Mouse (Mus musculus) CH12.LX (cell line): ENCODE data around the gene Arl5b. TPM values are rescaled to one million over a fixed set of nuclear protein-coding genes. Genes with fewer than 3 reads are reported as not detected.

Experiments used
- DNase-seq: peaks from one replicate; pipeline ENCODE4 v3.0.0-alpha.2; 2013; ENCODE audit errors: extremely low read depth
- H3K27ac ChIP-seq: 2 replicates; pipeline ENCODE4 v1.5.1; 2012; ENCODE audit warnings: low read depth, mild to moderate bottlenecking, control low read depth, moderate library complexity; ENCODE audit not compliant: insufficient read depth
- H3K27me3 ChIP-seq: replicated peaks from 2 replicates; pipeline ENCODE3; 2012; ENCODE audit warnings: inconsistent platforms
- H3K36me3 ChIP-seq, 2 experiments: replicated peaks in 1 of 2; 2 replicates each; pipeline versions ENCODE3 to v1.6.1; 2012; ENCODE audit warnings: inconsistent platforms in 1 of 2, low read length in 1 of 2, mild to moderate bottlenecking in 1 of 2, mixed read lengths in 1 of 2, moderate library complexity in 1 of 2; ENCODE audit not compliant: control insufficient read depth in 1 of 2, insufficient read depth in 1 of 2
- H3K4me1 ChIP-seq, 2 experiments: 2 replicates each; pipeline ENCODE4 v1.6.1; 2012; ENCODE audit warnings: inconsistent platforms in 1 of 2, moderate library complexity in 1 of 2; ENCODE audit not compliant: insufficient read depth in 2 of 2, control insufficient read depth in 1 of 2
- H3K4me2 ChIP-seq: 2 replicates; pipeline ENCODE4 v1.6.1; 2012; ENCODE audit warnings: low read depth, mild to moderate bottlenecking, control low read depth; ENCODE audit not compliant: poor library complexity, insufficient read depth, severe bottlenecking
- H3K4me3 ChIP-seq, 3 experiments: fragments of 150-350 bp in 1 of 3; sonication (generic) in 1 of 3; replicated peaks in 1 of 3; 2 replicates each; pipeline versions ENCODE3 to v1.5.1; 2011 to 2012; ENCODE audit warnings: low read depth in 2 of 3, low read length in 2 of 3, mild to moderate bottlenecking in 2 of 3, moderate library complexity in 2 of 3, control low read depth in 1 of 3, improper control_type of control experiment in 1 of 3, inconsistent platforms in 1 of 3, mixed read lengths in 1 of 3; ENCODE audit not compliant: poor library complexity in 1 of 3
- H3K79me2 ChIP-seq: replicated peaks from 2 replicates; pipeline ENCODE4 v1.6.1; 2012; ENCODE audit warnings: mild to moderate bottlenecking, moderate library complexity; ENCODE audit not compliant: control insufficient read depth, poor library complexity, insufficient read depth, severe bottlenecking; ENCODE audit errors: extremely low read depth
- H3K9ac ChIP-seq: 2 replicates; pipeline ENCODE4 v1.6.1; 2012; ENCODE audit warnings: low read depth, mild to moderate bottlenecking, control low read depth, moderate library complexity; ENCODE audit not compliant: insufficient read depth
- H3K9me3 ChIP-seq: replicated peaks from 2 replicates; pipeline ENCODE3; 2012; ENCODE audit warnings: low read length, inconsistent platforms, mixed read lengths
- CHD1 ChIP-seq: IDR thresholded peaks from 2 replicates; pipeline ENCODE4 v1.6.1; 2012; ENCODE audit warnings: low read depth, low read length, improper control_type of control experiment, inconsistent platforms
- CTCF ChIP-seq, 2 experiments: IDR thresholded peaks in 1 of 2; conservative IDR thresholded peaks in 1 of 2; 2 replicates each; pipeline ENCODE4 v1.5.1; 2011 to 2012; ENCODE audit warnings: low read depth in 2 of 2, low read length in 2 of 2, improper control_type of control experiment in 1 of 2, inconsistent platforms in 1 of 2, mild to moderate bottlenecking in 1 of 2, moderate library complexity in 1 of 2
- E2F4 ChIP-seq: IDR thresholded peaks from 2 replicates; pipeline ENCODE4 v1.6.1; 2011; ENCODE audit warnings: low read depth, low read length, improper control_type of control experiment; ENCODE audit not compliant: insufficient replicate concordance
- ETS1 ChIP-seq: conservative IDR thresholded peaks from 2 replicates; pipeline ENCODE4 v1.6.1; 2012; ENCODE audit warnings: low read depth, mild to moderate bottlenecking, inconsistent platforms, low read length, improper control_type of control experiment, moderate library complexity
- IRF4 ChIP-seq: IDR thresholded peaks from 2 replicates; pipeline ENCODE4 v1.6.1; 2014; ENCODE audit warnings: low read depth, mild to moderate bottlenecking, inconsistent platforms, low read length, improper control_type of control experiment
- JUN ChIP-seq: IDR thresholded peaks from 2 replicates; pipeline ENCODE4 v1.6.1; 2011; ENCODE audit warnings: low read depth, mild to moderate bottlenecking, low read length, improper control_type of control experiment, moderate library complexity; ENCODE audit not compliant: insufficient read depth
- RAD21 ChIP-seq: IDR thresholded peaks from 2 replicates; pipeline ENCODE4 v1.6.1; 2011; ENCODE audit warnings: low read depth, mild to moderate bottlenecking, low read length, improper control_type of control experiment, moderate library complexity
- SMC3 ChIP-seq: IDR thresholded peaks from 2 replicates; pipeline ENCODE4 v1.6.1; 2011; ENCODE audit warnings: low read depth, low read length, improper control_type of control experiment
- UBTF ChIP-seq: IDR thresholded peaks from 2 replicates; pipeline ENCODE4 v1.6.1; 2012; ENCODE audit warnings: low read depth, mild to moderate bottlenecking, inconsistent platforms, low read length, improper control_type of control experiment, moderate library complexity
- USF1 ChIP-seq: IDR thresholded peaks from 2 replicates; pipeline ENCODE4 v1.6.1; 2014; ENCODE audit warnings: low read depth, mild to moderate bottlenecking, inconsistent platforms, low read length, improper control_type of control experiment
- USF2 ChIP-seq: conservative IDR thresholded peaks from 2 replicates; pipeline ENCODE4 v1.6.1; 2011; ENCODE audit warnings: low read depth, low read length, improper control_type of control experiment
- ZC3H11A ChIP-seq: IDR thresholded peaks from 2 replicates; pipeline ENCODE4 v1.6.1; 2012; ENCODE audit warnings: low read depth, mild to moderate bottlenecking, inconsistent platforms, low read length, improper control_type of control experiment
- dilution Hi-C: fragments of 300-500 bp; cut with MboI; formaldehyde crosslinking; loops from 2 replicates; pipeline ENCODE4 v1.14.3; 2020; ENCODE audit warnings: low sequenced_read_pairs; ENCODE audit not compliant: extremely low pct_unique_long_range_greater_than_20kb, extremely low pct_ligation_motif_present
- in situ Hi-C: fragments of 300-500 bp; cut with MboI; formaldehyde crosslinking; loops from 3 replicates; pipeline ENCODE4 v1.14.3; 2019; ENCODE audit warnings: low sequenced_read_pairs, low pct_ligation_motif_present, low pct_unique_long_range_greater_than_20kb, mixed read lengths
- polyA plus RNA-seq: library from polyadenylated mRNA; unstranded; fragments of >175 nt; gene quantifications from 2 replicates; pipeline ENCODE4 v1.2.1, GENCODE M21; 2012; ENCODE audit warnings: low read depth; ENCODE audit not compliant: insufficient read length
- total RNA-seq, 2 experiments: library from RNA; depleted of rRNA; stranded (reverse); fragments of 300-350 nt in 1 of 2; fragments of >200 nt in 1 of 2; gene quantifications; 2 replicates each; pipeline ENCODE4 v1.2.3; 2012 to 2014

Arl5b gene
- total and polyA plus RNA-seq, 3 experiments: 4.8 to 7.1 (median 5.0) TPM

DNA sequence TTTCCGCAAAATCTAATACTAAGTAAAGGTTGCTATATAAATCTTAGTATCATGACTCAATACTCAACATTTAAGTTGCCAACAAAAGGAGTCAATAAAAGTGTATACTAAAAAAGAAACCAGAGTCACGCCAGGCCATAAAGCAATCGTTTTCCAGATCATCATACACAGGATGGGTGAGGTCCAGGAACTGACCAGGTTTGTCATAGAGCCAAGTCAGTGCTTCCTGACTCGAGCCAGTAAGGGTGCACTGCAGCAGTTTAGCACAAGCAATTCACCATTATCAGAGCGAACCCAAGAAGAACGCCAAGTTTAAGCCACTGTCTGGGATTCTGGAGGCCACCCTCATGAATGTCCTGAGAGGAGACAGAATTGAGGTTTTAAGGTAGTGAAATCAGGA is 10.5 kb upstream of the Arl5b start:
- TF ChIP-seq CHD1 (no peak), ZC3H11A (no peak), USF2 (no peak), JUN (no peak)
- H3K4me2 ChIP-seq: no peak overlapping the region
- no peaks in the 10 kb centered on the region for H3K4me1 ChIP-seq
- in situ Hi-C loops: no loop called here
- peaks cover 11 to 54% of the 10 kb centered on the region in 2 experiments for H3K36me3 ChIP-seq
- H3K79me2 ChIP-seq: no peaks in the 10 kb centered on the region
- no peak overlapping the region for H3K27ac ChIP-seq
- no peak overlapping the region for H3K9ac ChIP-seq
- no peaks in the 10 kb centered on the region for H3K27me3 ChIP-seq
- dilution Hi-C loops: no loop called here
- H3K9me3 ChIP-seq: no peaks in the 10 kb centered on the region
- no peak for DNase-seq
- H3K4me3 ChIP-seq: no peak overlapping the region

DNA sequence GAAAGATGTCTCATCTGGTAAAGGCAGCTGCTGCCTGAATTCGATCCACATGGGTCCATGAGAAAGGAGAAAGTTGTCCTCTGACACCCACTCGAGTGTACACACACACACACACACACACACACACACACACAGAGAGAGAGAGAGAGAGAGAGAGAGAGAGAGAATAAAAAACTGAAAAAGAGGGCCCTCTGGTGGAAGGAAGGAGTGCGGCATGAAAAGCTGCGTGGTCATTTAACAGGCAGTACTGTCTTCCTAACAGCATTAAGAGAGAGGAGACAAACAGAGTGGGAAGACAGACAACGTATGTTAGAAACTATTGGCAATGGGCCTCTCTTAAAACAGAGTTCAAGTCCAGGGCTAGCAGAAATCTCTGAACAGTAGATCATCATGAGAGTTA is 8.9 kb upstream of the Arl5b start:
- Histone ChIP-seq H3K4me2 (no peak overlapping the region), H3K9ac (no peak overlapping the region), H3K4me3 (no peak overlapping the region), H3K27me3 (no peaks in the 10 kb centered on the region), H3K79me2 (no peaks in the 10 kb centered on the region), H3K4me1 (no peaks in the 10 kb centered on the region), H3K36me3 (peaks cover 11 to 61% of the 10 kb centered on the region in 2 experiments), H3K27ac (no peak overlapping the region), H3K9me3 (no peaks in the 10 kb centered on the region)
- in situ Hi-C loops (no loop called here), dilution Hi-C loops (no loop called here)
- peak; percentile 49 for DNase-seq
- TF ChIP-seq RAD21 (peak; percentile 58), E2F4 (no peak), CTCF (conservative IDR thresholded peaks at IDR 0.05 in 1 of 2, IDR thresholded peaks at IDR 0.05 in 1 of 2; ENCODE audit: low read depth in 2 of 2, low read length in 2 of 2) (peak; percentile 40 to 69; a peak in 3 of 4 replicates), USF1 (no peak), UBTF (no peak), ETS1 (no peak), SMC3 (peak; percentile 60)

- dilution Hi-C loops (no loop called here), in situ Hi-C loops (no loop called here)
- Histone ChIP-seq H3K9ac (peak overlapping the region; percentile 85), H3K79me2 (no peaks in the 10 kb centered on the region; the same call in 1 of the 2 replicates), H3K4me3 (peak overlapping the region; percentile 65 to 87 (median 80)), H3K36me3 (no peaks in the 10 kb centered on the region), H3K4me2 (peak overlapping the region; percentile 77), H3K9me3 (no peaks in the 10 kb centered on the region), H3K27me3 (no peaks in the 10 kb centered on the region), H3K4me1 (peaks cover 2 to 23% of the 10 kb centered on the region in 2 experiments; a peak in 2 of 4 replicates), H3K27ac (peak overlapping the region; percentile 14; the same call in 1 of the 2 replicates)
- DNase-seq: peak; percentile 23
- no peak for TF ChIP-seq IRF4
- no peak for TF ChIP-seq UBTF
- no peak for TF ChIP-seq RAD21
These were observed 5.3 kb downstream of the Arl5b start for GRCm38 (mm10) chr2:15054496-15054895.
